Mouse (Mus musculus): ENCODE results near the gene Hbb-bh1. TPM values are rescaled to one million over a fixed set of nuclear protein-coding genes. Genes with fewer than 3 reads are reported as not detected.

The Hbb-bh1 gene
- total RNA-seq (2018; cell fraction: chromatin; rRNA removed), result not detected
- not detected for total RNA-seq (2018; cell fraction: cytosol; rRNA removed)
- total RNA-seq (2018; cell fraction: nucleus; rRNA removed), result not detected
- not detected in 3 replicates for polyA plus RNA-seq (2018)

DNA sequence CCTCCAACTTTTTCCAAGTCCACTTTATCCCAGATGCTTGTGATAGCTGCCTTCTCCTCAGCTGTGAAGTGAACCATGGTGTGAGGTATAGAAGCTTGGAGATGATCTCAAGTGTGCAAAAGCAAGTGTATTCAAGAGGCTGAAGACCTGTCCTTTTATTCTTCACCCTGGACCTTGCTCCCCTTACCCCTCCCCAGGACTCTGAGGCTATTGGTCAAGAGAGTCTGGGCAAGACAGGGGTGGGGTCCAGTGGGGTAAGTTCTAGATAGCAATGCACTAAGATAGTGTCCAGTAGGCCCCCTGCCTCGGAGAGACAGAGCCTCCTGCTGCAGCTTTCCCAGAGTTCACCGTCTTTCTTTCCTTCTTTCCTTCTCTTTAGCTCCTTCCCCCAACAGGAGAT is at the start of gene Hbb-bh1:
TSS of gene Hbb-bh1 (minus strand) at position 131 of the 400 bp plus-strand sequence.
- no peak within 1 kb of the TSS for H3K27ac ChIP-seq
- 96% methylated on average over 2 of the region's 2 CpGs for WGBS (ENCODE audit: missing documents)

DNA sequence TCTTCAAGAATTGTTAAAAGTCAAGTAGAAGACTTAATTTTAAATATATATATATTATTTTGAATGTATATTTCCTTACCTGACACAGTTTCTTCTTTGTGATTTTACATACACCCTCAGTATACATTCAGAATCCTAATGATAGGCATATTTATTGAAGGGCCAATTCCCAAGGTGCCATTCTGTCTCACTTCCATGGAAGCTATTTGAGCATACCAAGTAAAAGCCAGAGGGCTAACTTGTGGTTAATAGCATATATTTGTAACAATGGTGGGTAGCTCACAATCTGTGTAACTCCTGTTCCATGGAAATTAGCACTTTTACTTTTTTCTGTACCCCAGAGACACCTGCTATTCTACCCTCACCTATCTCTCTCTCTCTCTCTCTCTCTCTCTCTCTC is 43.2 kb upstream of the Hbb-bh1 start, which contains the start of gene Olfr66:
TSS of gene Olfr66 (minus strand) at position 101 of the 400 bp plus-strand sequence.
- Histone ChIP-seq H3K79me2 (ENCODE audit: inconsistent target) (no peaks in the 10 kb centered on the region), H3K36me3 (ENCODE audit: inconsistent target) (no peaks in the 10 kb centered on the region), H3K4me3 (ENCODE audit: inconsistent target) (no peak within 1 kb of the TSS), H3K27ac (no peak within 1 kb of the TSS)

More for the DNA sequence above, at the start of gene Hbb-bh1:
- Histone ChIP-seq H3K4me3 (ENCODE audit: inconsistent target) (no peak within 1 kb of the TSS), H3K36me3 (ENCODE audit: inconsistent target) (no peaks in the 10 kb centered on the region), H3K79me2 (ENCODE audit: inconsistent target) (no peaks in the 10 kb centered on the region)

DNA sequence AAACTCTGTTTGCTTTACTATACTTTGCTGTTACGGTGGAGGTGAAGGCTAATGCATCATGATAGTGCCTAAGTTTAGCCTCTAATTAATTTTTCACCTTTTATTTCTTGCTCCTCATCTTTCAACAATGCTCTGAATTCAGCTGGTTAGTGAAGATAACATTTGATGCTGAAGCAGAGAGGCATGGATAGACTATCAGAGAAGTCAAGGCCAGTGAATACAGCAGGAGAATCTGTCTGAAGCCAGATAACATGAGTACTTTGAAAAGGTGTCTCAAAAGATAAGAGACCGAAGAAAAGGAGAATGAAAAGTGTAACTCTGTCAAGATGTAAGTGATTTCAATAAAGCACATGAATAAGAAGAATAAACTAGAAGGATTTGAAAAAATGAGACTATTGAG is 34.1 kb upstream of the Hbb-bh1 start:
- no peak overlapping the region for H3K27ac ChIP-seq
- H3K79me2 ChIP-seq (ENCODE audit: inconsistent target), result no peaks in the 10 kb centered on the region
- WGBS (ENCODE audit: missing documents), result 96% methylated on average over 2 of the region's 2 CpGs
- no peaks in the 10 kb centered on the region for H3K36me3 ChIP-seq (ENCODE audit: inconsistent target)
- no peak overlapping the region for H3K4me3 ChIP-seq (ENCODE audit: inconsistent target)

DNA sequence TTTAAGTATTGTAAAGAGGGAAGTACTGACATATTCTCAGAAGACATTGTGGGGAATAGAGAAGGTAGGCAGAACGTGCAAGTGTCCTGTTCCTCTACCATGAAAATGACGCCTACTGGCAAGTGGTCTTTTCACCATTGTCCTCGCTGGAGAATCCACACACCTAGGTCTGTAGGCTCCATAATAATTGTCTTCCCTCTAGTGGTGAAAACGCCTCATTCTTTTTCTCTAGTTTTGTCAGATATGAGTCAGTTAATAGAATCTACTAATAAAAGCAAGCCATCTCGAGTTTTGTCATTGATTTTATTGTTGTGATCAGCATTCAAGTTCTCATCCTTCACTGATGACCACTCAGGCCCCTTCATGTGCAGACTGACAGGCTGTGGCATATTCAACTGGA is 31.5 kb upstream of the Hbb-bh1 start:
- H3K36me3 ChIP-seq (ENCODE audit: inconsistent target), result no peaks in the 10 kb centered on the region
- 55% methylated on average over 5 of the region's 5 CpGs for WGBS (ENCODE audit: missing documents)
- no peaks in the 10 kb centered on the region for H3K79me2 ChIP-seq (ENCODE audit: inconsistent target)
- no peak overlapping the region for H3K27ac ChIP-seq
- H3K4me3 ChIP-seq (ENCODE audit: inconsistent target), result no peak overlapping the region

DNA sequence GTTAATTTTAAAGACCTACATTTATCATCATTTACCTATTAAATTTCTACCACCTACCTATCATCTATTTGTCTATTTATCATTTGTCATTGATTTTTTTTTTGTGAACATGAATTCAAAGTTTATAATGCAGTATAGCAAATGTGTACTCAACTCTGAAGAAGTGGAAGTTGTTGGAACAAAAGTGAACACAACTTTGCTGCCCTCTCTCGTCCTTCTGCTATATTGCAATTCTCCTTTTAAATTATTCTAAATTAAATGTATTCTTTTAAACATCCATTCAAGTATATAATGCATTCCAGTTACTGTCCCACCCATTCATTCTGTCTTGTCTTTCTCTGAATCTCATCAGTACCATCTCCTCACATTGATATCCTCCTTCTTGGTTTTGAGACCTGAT is 30.1 kb upstream of the Hbb-bh1 start:
- no peak overlapping the region for H3K4me3 ChIP-seq (ENCODE audit: inconsistent target)
- no peaks in the 10 kb centered on the region for H3K36me3 ChIP-seq (ENCODE audit: inconsistent target)
- H3K27ac ChIP-seq, result no peak overlapping the region
- H3K79me2 ChIP-seq (ENCODE audit: inconsistent target), result no peaks in the 10 kb centered on the region
- 0% methylated on average over 1 of the region's 1 CpGs for WGBS (ENCODE audit: missing documents)

DNA sequence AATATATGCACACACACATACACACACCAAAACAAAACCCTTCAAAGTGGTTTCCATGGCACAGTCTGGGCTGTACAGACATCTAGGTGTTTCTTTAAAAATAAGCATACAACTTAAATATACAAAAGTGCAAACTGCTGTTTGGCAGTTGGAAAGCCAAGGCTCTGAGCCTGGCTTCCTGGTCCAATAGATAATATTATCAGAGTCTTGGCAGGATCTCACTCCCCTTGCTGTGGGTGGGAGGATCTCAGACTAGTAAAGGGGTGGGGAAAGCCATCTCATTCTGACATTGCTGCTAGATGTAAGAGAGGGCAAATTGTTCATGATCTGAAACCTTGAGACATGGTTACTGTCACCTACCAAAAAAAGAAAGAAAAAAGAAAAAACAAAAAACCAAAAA is 27.7 kb upstream of the Hbb-bh1 start:
- H3K4me3 ChIP-seq (ENCODE audit: inconsistent target), result no peak overlapping the region
- H3K27ac ChIP-seq, result no peak overlapping the region

DNA sequence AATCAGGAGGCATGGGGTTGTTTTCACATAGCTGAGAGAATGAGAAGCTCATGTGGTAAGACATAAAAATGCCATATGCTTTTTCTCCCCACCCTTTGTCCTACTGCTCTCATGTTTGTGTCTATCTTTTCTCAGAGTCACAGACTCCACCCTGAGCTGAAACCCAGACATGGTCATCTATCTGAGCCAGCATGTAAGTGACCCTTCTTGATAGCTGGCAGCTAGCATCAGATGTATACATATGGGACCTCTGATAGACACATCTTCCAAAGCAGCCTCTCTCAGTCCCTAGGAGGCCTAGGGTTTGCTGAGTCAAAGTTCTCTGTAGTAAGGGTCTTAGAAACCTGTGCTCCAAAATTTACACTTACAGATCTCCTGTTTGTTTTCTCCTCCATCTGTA is 22.8 kb upstream of the Hbb-bh1 start:
- H3K27ac ChIP-seq, result no peak overlapping the region
- H3K36me3 ChIP-seq (ENCODE audit: inconsistent target), result no peaks in the 10 kb centered on the region
- H3K79me2 ChIP-seq (ENCODE audit: inconsistent target), result no peaks in the 10 kb centered on the region
- H3K4me3 ChIP-seq (ENCODE audit: inconsistent target), result no peak overlapping the region

More for the DNA sequence above, 27.7 kb upstream of the Hbb-bh1 start:
- Histone ChIP-seq H3K79me2 (ENCODE audit: inconsistent target) (no peaks in the 10 kb centered on the region), H3K36me3 (ENCODE audit: inconsistent target) (no peaks in the 10 kb centered on the region)

DNA sequence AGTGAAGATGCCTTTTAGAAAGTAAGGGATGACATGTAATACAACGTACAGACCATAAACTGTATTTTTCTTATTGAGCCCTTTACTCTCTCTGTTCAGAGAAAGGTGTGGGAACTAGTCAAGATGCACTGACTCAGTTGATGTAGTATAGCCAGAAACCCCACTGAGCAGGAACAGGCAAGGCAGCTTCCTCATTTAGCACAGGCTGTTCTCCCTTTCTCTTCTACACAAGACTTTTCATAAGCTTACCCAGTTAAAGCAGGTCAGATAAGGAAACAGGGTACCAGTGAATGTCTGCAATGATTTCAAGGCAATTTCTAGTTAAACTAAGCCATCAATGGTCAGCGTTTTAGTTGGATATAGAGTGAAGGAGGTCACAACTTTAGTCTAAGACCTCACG is 18.6 kb upstream of the Hbb-bh1 start:
- 64% methylated on average over 3 of the region's 3 CpGs for WGBS (ENCODE audit: missing documents)
- H3K36me3 ChIP-seq (ENCODE audit: inconsistent target), result no peaks in the 10 kb centered on the region
- no peak overlapping the region for H3K27ac ChIP-seq
- no peaks in the 10 kb centered on the region for H3K79me2 ChIP-seq (ENCODE audit: inconsistent target)
- no peak overlapping the region for H3K4me3 ChIP-seq (ENCODE audit: inconsistent target)

DNA sequence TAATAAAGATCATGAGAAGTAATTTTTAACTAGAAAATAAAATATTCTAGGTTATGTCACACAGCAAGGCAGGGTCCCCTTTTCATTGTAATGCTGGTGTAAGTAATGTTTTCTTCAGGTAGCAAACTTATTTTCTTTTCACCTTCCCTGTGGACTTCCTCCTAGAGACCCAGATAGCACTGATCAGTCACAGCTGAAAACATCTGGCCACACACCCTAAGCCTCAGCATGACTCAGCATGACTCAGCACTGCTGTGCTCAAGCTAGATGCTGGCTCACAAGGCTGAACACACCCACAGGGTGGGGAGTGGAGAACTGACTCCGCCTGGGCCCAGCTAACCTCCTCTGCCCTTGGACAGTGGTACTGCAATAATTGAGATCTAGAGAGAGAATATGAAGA is 17.9 kb upstream of the Hbb-bh1 start:
- Histone ChIP-seq H3K27ac (no peak overlapping the region), H3K36me3 (ENCODE audit: inconsistent target) (no peaks in the 10 kb centered on the region)
- 17% methylated on average over 1 of the region's 1 CpGs for whole genome bisulfite sequencing (ENCODE audit: missing documents)

DNA sequence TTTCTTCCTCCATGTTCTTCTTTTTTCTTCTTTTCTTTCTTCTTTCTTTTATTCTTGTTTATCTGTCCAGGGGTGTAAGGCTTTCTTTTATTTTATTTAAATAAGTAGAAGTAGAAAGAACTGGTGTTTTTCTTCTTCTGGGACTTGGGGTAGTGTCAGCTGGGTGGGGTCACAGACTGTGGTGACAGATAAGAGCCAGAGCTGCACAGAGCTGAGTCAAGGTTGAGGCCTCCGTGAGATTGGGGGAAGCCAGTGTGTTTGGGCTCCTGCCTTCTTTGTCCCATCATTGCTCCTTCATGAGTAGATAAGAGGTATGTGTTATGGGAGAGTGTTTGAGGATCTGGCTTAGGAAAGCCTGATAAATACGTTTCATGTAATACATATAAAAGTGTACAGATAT is 16.1 kb upstream of the Hbb-bh1 start:
- WGBS (ENCODE audit: missing documents), result 46% methylated on average over 2 of the region's 2 CpGs
- no peak overlapping the region for H3K27ac ChIP-seq
- no peaks in the 10 kb centered on the region for H3K79me2 ChIP-seq (ENCODE audit: inconsistent target)
- H3K4me3 ChIP-seq (ENCODE audit: inconsistent target), result no peak overlapping the region
- no peaks in the 10 kb centered on the region for H3K36me3 ChIP-seq (ENCODE audit: inconsistent target)

More for the DNA sequence above, 17.9 kb upstream of the Hbb-bh1 start:
- Histone ChIP-seq H3K4me3 (ENCODE audit: inconsistent target) (no peak overlapping the region), H3K79me2 (ENCODE audit: inconsistent target) (no peaks in the 10 kb centered on the region)

DNA sequence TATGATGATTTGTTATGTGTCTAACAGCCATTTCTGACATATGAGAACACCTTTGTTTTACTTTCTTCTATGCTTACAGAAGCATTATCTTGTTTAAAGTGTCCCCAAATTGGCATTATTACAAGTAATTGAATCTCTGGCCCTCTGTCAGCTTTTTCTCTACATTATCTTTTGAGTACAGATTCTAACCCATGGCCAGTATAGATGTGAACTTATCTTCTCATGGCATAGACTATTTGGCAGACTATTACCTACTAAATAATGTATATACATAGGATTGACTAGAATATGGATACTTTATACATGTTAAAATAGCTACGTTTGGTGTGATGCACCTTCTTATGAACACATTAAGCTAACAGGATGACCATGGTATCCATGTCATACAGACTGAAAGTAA is 11.7 kb upstream of the Hbb-bh1 start:
- Histone ChIP-seq H3K36me3 (ENCODE audit: inconsistent target) (no peaks in the 10 kb centered on the region), H3K79me2 (ENCODE audit: inconsistent target) (no peaks in the 10 kb centered on the region), H3K4me3 (ENCODE audit: inconsistent target) (no peak overlapping the region), H3K27ac (no peak overlapping the region)
- 87% methylated on average over 1 of the region's 1 CpGs for WGBS (ENCODE audit: missing documents)

DNA sequence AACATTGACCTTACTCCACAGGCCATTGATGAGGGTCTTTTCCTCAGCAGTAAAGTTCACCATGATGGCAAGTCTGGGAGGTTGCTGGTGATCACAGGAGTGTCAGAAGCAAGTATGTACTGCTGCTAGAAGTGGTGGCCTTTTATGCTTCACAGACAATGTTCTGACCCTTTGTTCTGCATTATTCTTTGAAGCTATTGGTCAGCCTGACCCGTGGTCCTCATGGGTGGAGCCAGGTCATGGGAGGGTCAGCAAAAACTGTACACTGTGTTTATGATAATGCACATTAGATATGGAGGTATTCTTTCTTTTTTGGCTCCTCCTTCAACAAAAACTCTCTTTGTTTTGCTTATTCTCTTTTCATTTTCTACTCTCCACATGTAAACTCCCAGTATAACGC is 10.1 kb upstream of the Hbb-bh1 start, which contains the start of gene Hbb-y:
TSS of gene Hbb-y (minus strand) at position 127 of the 400 bp plus-strand sequence.
- WGBS (ENCODE audit: missing documents), result 92% methylated on average over 2 of the region's 2 CpGs
- H3K27ac ChIP-seq, result no peak within 1 kb of the TSS
- H3K36me3 ChIP-seq (ENCODE audit: inconsistent target), result no peaks in the 10 kb centered on the region
- no peaks in the 10 kb centered on the region for H3K79me2 ChIP-seq (ENCODE audit: inconsistent target)
- H3K4me3 ChIP-seq (ENCODE audit: inconsistent target), result no peak within 1 kb of the TSS

DNA sequence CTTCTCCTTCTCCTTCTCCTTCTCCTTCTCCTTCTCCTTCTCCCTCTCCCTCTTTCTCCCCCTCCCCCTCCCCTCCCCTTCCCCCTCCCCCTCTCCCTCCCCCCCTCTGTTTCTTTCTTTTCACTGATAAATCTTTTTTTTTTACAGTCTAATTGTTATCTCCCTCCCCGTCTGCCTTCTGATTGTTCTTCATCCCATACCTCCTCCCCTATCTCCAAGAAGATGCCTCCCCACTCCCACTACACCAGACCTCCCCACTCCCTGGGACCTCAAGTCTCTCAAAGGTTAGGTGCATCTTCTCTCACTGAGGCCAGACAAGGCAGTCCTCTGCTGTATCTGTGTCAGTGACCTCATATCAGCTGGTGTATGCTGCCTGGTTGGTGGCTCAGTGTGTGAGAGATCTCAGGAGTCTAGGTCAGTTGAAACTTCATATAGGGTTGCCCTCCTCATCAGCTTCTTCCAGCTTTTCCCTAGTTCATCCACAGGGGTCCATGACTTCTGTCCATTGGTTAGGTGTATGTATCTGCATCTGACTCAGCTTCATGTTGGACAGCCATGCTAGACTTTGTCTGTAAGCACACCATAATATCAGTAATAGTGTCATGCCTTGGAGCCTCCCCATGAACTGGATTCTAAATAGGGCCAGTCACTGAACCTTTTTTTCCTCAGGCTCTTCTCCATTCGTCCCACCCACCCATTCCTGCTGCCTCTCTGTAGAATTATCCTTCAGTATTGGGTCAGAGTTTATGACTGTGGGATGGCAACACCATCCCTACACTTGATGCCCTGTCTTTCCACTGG is 1.8 kb upstream of the Hbb-bh1 start:
- Histone ChIP-seq H3K79me2 (ENCODE audit: inconsistent target) (no peaks in the 10 kb centered on the region), H3K36me3 (ENCODE audit: inconsistent target) (no peaks in the 10 kb centered on the region), H3K4me3 (ENCODE audit: inconsistent target) (no peak overlapping the region), H3K27ac (no peak overlapping the region)
- WGBS (ENCODE audit: missing documents), result 64% methylated on average over 1 of the region's 2 CpGs

DNA sequence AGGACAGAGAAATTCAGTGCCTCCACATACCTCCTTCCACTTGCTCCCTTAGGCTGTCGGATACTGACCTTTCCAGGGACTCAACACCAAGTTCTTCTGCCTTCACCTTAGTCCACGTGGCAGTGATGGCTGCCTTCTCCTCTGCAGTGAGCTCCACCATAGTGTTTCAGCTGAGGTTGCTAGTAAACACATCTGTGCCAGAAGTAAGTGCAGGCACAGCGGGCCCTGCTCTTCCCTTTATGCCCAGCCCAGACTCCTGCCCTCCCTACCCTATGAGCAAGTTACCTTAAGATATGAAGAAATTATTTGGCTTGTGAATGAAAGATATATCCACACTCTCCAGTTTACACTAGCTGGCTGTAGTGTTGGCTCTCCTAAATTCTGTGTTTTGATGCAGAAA is 2.7 kb downstream of the Hbb-bh1 start, which contains the start of gene Hbb-bh2:
TSS of gene Hbb-bh2 (minus strand) at position 253 of the 400 bp plus-strand sequence.
- H3K4me3 ChIP-seq (ENCODE audit: inconsistent target), result no peak within 1 kb of the TSS
- no peaks in the 10 kb centered on the region for H3K79me2 ChIP-seq (ENCODE audit: inconsistent target)
- no peak within 1 kb of the TSS for H3K27ac ChIP-seq
- WGBS (ENCODE audit: missing documents), result 76% methylated on average over 3 of the region's 3 CpGs
- no peaks in the 10 kb centered on the region for H3K36me3 ChIP-seq (ENCODE audit: inconsistent target)

DNA sequence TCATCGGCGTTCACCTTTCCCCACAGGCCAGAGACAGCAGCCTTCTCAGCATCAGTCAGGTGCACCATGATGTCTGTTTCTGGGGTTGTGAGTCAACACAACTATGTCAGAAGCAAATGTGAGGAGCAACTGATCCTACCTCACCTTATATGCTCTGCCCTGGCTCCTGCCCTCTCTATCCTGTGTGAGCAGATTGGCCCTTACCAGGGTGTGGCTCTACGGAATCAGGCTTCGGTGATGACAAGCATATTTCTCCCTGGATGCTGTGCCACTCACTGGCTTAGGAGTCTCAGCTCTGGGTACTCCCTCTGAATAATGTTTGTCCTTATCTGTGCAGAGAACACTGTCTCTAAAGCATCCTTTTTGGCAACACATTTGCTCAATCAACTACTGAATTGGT is 15.2 kb downstream of the Hbb-bh1 start, which contains the start of gene Hbb-bs:
TSS of gene Hbb-bs (minus strand) at position 289 of the 400 bp plus-strand sequence.
- 100% methylated on average over 4 of the region's 4 CpGs for WGBS (ENCODE audit: missing documents)
- H3K27ac ChIP-seq, result no peak within 1 kb of the TSS
- no peak within 1 kb of the TSS for H3K4me3 ChIP-seq (ENCODE audit: inconsistent target)
- no peaks in the 10 kb centered on the region for H3K36me3 ChIP-seq (ENCODE audit: inconsistent target)
- H3K79me2 ChIP-seq (ENCODE audit: inconsistent target), result no peaks in the 10 kb centered on the region
